Mouse (Mus musculus) urinary bladder, adult 18-20 months (tissue): ENCODE measurements around the gene Grb2.
"Not testable (repeated sequence)": the region's sequence is repeated elsewhere in the genome, so short reads cannot be mapped to it uniquely, and the experiment has no call there.

Experiments
- DNase-seq, 2 experiments: peaks; one replicate each; pipeline ENCODE4 v3.0.0; 2022; ENCODE audit warnings: low spot score in 2 of 2, mixed read lengths in 2 of 2

The Grb2 gene

DNA sequence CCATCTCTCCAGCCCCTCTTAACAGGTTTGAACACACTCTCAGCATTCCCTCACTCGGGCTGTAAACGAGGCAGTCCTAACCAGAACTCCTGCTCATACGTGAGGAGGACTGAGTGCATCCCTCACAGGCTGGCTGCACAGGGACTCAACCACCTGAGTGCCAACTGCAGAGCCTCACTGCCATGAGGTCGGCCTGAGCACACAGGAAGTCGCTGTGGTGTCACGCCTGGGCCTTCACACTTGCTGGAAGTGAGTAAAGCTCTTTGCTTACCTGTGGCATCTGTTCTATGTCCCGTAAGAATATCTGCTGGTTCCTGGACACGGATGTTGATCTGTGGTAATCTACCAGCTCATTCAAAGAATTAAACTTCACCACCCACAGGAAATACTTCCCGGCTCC is 62.0 kb downstream of the Grb2 start:
- DNase-seq: no peak

DNA sequence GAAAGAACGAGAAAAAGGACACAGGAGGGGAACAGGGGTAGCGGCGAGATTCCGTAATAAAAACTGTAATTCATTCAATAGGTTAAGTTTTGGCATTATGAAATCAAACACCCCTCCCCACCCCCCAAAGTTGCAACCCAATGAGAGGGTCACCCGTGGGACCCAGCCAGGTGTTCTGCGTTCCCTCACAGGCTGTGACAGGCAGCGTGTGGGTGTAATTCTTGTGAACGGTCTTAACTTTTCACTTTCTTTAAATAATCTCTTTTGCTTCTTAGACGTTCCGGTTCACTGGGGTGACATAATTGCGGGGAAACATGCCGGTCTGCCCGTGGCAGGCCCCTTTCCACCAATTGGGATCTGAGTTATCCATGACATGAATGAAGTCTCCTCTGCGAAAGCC is 62.9 kb downstream of the Grb2 start:
- not testable (repeated sequence) for DNase-seq

DNA sequence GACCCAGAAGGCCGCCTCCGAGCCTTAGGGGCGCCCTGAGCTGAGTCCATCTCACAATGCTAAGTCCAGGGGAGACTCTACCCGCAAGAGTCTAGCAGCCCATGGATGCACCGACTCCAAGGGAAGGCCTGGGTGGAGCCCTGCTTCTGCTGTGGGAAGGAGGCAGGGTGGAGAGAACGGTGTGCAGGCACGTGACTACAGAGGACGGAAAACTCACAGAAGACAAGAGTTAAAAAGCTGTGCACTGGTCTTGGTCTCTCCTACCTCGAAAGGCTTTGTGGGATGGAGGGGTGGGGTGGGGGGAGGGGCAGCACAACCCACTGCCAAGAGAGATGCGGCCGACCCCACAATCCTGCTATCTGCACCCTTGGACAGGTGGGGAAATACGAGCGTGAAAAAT is 64.1 kb downstream of the Grb2 start:
- no peak for DNase-seq

DNA sequence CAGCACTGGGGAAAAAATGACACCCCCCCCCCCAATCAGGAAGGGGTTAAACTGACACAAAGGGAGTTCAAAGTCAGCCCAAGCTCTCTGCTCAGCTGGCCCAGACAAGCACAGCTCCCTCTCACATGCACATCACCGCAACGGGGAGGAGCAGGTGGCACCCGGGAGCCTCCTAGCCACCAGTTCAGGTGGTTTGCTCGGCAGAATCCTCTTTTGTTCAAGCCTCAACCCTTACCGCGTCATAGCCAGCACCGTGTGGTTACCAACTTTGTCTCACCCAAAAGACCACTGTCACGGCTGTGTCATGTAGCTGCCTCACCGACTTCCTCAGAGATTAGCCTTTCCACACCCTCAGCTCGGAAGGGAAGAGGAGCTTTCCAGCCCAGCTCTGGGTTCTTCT is 65.1 kb downstream of the Grb2 start:
- DNase-seq: no peak

DNA sequence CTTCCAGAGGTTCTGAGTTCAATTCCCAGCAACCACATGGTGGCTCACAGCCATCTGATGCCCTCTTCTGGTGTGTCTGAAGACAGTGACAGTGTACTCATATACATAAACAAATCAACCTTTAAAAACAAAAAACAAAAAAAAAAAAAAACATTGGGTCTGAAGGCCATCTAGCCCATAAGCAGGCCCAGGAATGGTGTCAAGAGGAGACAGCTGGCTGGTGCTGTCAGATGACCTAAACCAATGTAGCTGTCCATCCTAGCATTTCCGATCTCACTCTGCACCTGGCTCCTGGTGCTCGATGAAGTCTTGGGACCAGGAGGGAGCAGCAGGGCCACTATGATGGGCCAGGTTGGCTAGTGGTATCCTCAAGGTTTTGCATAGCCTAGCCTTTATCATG is 65.7 kb downstream of the Grb2 start:
- DNase-seq: no peak

DNA sequence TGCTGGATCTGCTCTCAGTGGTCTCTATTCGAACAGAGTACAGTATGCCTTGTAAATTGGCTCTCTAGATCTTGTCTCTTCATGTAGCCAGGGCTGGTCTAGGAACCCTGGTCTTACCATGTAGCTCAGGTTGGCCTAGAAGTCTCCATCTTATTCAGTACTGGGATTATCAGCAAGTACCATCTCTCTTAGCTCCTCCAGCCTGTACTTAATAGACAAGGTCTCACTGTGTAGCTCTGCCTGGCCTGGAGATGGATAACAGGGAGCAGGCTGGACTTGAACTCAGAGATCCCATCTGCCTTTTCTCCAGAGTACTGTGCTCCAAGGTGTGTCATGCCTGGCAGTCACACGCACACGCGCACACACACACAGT is 66.7 kb downstream of the Grb2 start:
- DNase-seq: no peak

DNA sequence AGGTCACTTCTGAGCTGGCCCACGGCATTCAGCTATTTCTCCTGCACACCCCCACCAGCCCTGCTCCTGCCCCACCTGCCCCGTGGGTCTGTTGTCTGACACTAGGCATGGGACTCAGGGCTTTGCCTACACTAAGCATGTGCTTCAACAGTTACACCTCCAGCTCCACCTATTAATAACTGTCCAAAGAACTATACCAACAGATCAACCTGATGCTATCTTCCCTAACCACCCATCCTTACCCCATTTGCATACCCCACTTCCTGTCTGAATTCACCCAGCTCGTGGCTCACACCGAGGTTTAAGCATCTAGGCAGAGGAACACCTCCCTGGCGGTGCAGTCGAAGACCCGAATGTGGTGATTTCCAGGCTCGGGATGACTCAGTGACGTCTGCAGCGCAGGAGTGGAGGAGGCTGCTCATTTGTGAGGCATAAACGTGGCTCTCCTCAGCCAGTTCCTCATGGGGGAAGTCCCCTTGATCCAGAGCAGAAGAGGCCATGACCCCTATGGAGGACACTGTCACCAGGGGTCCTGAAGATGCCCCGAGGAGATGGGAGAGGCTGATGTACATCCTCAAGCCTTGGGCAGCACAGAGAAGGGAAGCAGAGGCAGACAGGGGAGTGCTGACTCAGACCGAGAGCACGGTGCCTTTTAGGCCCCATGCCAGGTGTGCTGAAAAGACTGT is 67.3 kb downstream of the Grb2 start:
- DNase-seq: no peak

DNA sequence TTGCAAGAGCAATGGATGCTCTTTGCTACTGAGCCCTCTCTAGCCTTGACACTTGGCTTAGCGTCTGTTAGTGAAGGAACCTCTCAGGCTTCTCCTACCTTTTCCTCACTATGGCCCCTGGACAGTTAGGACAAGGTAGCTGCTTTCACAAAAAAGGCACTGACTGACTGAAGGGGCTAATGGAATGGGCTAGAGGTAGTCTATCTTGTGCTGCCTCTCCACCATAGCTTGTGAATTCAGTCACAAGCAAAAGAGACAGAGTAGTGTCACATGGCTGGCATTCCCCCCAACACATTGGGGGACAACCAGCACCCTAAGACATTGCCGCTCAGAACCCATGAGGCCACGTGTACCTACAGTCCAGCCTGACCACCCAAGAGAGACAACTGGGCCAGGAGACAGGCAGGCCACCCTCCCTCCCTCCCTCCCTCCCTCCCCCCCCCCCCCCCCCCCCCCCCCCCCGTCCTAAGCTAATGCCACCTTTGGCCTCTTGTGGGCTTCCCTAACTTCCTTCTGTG is 68.0 kb downstream of the Grb2 start:
- no peak for DNase-seq

DNA sequence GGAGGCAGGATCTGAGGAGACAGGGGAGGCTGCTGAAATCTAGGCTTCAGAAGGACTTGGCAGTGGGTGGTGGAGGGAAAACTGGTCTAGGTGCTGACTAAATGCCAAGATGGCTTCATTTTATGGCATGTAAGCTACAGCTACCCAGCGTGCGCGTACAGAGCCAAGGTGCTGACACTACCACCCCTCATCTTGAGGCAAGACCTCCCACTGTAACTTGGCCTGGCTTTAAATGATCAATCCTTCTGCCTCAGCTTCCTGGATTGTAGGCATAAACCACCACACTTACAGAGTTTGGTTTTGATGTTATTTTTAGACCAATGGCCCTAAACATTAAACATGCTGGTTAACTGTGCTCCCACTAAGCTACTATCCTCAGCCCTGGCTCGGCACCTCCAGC is 68.9 kb downstream of the Grb2 start:
- DNase-seq: no peak

DNA sequence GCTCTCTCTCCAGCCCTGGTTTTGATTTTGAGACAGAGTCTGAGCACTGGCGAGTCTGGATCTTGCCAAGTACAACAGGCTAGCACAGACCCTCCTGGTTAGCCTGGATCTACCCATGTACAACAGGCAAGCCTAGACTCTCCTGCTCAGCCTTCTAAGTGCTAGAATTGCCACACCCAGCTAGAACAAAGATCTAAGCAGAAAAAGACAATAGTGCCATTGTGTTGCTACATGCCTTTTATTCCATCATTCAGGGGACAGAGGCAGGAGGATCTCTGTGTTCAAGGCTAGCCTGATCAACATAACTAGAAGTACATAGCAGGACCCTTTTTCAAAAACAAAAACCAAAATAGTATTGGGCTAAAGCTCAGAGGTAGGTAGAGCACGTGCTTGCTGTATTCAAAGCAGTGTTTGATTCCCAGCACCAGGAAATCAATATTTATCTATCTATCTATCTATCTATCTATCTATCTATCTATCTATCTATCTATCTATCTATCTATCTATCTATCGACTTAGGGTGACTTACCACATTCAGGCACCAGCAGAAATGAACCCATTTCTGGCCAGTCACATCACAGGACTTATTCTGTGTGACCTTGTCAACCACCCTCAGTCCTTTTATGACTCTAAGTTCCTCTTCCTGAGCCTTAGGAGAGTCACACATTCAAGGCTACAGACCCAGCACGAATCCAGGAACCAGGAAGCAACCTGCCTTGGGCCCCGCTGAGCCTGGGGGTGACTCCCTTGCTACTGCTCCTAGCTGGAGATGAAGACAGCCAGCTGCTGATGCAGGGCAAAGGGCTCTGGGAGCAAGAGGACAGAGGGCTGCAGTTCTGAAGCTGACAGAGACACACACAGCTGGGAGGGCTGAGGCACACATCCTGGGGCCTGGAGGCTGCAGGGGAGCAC is 69.6 kb downstream of the Grb2 start:
- DNase-seq: no peak

DNA sequence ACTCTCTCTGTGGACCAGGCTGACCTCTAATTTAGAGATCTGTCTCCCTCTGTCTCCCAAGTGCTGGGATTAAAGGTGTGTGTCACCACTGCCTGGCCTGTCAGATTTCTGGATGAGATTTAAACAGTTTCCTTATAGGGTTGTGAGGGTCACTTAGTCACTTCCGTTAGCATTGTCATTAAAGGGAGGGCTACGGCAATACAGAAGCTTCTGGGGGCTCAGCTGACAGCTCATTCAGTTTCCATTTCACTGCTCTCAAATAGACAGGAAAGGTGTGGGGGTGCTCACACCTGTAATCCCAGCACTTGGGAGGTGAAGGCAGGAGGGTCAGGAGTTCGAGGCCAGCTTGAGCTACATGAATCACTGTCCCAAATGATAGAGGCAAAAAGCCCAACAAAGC is 71.4 kb downstream of the Grb2 start:
- DNase-seq: no peak

DNA sequence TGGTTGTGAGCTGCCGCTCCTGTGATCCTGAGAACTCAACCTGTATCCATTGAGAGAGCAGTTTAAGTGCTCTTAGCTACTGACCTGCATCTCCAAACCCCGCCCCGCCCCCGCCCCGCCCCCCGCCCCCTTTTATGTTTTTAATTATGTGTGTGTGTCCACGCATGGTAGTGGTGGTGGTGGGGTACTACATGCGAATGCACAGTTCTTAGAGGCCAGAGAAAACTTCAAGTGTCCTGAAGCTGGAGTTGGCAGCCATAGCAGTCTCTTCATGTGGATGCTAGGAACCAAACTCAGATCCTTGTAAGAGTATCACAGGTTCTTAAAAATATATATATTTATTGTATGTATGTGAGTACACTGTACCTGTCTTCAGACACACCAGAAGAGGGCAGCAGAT is 72.9 kb downstream of the Grb2 start:
- DNase-seq: no peak

DNA sequence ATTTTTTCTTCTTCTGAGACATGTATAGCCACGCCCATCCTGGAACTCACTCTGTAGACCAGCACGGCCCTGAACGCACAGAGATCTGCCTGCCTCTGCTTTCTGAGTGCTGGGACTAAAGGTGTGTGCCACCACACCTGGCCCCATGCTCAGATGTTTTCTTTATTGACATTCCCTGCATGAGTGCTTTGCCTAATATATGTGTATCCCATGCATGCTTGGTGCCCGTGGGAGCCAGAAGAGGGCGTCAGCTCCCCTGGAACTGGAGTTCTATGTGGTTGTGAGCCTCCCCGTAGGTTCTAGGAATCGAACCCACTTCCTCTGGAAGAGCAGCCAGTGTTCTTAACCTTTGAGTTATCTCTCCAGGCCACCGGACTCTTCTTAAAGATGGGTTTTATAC is 73.4 kb downstream of the Grb2 start:
- DNase-seq: no peak

DNA sequence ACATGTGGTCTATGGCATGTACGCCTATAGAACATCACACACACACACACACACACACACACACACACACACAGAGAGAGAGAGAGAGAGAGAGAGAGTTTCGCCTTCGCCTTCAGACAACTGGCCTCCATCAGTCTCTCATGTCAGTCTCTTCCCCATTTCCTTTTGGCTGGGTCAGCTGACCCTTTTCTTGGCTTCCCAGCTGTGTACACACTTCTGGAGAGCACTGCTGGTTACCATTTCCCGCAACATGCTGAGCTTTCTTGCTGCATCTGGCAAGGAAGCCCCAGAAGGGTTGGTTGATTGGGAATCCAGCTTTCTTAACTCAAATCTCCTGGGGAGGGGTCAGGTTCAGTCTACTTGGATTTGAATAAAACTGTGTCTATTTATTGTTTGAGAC is 74.3 kb downstream of the Grb2 start:
- DNase-seq: no peak

DNA sequence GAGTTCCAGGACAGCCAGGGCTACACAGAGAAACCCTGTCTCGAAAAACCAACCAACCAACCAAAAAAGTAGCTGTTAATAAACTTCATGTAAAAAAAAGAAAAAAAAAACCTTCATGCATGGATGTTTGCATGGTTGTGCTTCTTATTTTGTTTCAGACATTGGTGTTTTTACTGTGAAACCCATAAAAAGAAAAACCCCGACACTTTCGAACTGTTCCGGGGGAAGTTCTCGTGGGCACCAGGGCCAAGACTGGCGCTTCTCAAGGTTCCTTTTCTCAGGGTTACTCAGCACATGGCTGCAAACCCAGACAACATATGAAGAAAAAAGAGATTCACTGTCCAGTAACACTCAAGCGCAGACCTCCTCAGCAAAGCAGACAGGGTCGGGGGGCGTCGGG is 75.5 kb downstream of the Grb2 start:
- no peak for DNase-seq

DNA sequence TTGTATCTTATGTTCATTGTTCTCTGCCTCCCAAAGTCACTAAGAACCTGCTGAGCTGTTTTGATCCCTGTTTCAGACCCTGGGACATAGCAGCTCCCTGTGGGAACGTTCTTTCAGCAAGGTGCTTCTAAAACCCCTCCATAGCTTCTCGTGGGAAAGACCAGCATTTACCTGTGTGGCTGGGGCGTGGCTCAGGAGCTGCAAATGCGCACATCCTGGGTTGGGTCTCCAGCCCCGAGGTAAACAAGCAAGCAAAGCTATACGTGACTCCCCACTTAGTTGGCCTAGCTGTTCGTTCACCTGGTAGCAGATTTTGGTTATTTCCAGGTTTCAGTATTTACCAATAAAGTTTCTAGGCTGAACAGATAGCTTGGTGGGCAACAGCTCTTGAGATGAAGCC is 76.2 kb downstream of the Grb2 start:
- DNase-seq: no peak

DNA sequence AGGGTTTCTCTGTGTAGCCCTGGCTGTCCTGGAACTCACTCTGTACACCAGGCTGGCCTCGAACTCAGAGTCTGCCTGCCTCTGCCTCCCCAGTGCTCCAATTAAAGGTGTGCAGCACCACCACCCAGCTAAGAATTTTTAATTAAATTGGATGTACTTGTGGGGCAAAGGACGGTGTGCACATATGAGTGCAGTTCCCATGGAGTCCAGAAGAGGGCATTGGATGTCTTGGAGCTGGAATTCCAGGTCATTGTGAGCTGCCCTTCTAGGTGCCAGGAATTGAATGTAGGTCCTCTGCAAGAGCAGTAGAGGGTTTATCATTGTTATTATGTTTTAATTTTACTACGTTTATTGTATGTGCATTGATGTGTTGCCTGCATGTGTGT is 76.9 kb downstream of the Grb2 start:
- no peak for DNase-seq

DNA sequence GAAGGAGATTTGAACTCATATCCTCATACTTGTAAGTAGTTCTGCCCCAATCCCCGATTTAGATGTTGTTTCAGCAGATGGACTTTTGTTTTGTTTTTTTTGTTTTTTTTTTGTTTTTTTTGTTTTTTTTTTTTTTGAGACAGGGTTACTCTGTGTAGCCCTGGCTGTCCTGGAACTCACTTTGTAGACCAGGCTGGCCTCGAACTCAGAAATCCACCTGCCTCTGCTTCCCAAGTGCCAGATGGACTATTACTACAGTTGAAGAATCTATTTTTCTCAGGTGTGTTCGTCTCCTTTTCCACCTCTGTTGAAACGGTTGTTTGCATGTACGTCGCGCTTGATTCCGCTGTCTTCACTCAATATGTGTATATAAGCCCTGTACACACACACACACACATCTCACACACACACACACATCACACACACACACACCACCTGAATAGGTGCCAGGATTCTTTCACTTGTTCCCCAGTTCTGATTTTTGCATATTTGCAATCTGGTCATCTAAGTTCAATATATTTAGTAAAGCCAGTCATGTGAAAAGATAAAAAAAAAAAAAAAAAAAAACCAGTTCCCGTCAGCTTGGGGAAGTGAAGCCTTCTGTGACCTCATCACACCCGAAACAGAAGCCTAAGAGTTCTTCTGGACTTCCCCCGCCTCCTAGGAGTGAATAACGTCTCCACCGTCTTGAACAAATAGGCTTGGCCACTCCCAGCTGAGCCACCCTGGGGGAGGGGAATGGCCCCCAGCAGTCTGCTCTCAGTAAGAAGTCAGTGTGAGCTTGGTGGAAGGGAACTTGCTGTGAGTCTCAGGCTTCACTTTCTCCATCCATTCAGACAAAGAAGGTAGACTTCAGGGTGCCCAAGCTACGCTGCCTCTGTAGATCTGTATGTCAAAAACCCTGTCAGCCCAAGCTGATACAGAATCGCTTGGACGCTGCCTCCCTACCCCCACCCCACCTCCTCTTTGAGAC is 77.6 kb downstream of the Grb2 start:
- DNase-seq: peak in 1 of 2 experiments; percentile 31

DNA sequence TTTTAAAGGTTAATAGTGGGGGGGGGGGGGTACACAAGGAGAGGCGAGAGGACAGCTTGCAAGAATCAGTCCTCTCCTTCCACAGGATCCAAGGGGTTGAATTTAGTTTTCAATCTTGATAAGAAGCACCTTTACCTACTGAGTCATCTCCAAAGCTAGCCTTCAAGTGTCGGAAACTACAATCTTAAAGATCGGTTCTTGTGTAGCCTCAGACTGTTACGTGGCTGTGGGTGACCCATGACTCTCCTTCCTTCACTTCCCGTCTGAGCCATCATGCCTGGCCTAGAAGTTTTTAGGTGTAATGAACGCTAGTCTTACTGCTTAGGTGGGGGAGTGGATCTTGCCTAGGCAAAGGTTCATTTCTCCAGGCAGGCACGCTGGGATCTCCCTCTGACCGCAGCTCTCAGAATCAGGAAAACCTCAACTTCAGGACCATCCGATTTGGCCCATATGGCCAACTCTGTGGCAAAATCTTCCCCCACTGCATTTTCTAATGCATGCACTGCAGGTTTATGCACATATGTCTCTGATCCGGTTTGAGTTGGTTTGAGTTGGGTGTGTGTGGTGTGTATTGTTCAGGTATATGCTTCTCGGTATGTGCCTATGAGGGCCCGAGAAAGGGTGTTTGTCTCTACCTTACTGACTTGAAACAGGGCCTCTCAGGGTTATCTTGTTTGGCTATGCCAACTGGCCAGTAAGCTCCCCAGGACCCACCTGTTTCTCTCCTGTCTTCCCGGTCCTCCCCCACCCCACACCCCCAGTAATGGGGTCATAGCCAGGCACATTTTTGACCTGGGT is 78.5 kb downstream of the Grb2 start:
- no peak for DNase-seq

DNA sequence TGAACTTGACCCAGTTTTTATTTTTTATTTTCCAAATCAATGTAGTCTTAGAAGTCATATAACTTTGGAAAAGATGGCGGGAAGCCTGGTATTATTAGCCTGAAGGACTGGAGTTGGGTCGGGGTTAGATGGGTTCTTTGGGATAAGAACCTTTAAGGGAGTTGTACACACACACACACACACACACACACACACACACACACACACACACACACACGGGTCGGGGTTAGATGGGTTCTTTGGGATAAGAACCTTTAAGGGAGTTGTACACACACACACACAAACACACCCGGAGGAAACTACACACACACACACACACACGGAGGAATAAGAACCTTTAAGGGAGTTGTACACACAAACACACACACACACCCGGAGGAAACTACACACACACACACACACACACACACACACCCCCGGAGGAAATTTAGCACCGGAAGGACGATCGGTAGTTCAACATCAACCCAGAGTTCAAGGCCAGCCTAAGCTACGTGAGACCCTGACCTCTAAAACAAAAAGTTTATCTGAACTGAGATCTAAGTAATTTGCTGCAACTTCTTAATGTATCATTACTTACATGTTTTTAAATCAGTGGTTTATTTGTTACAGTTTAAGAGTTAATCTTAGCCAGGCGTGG is 79.8 kb downstream of the Grb2 start:
- no peak for DNase-seq
